Mouse (Mus musculus) midbrain, embryonic 15.5 days (tissue): ENCODE results near the gene Lipm. TPM values are rescaled to one million over a fixed set of nuclear protein-coding genes. Genes with fewer than 3 reads are reported as not detected.

Experiments used
- ATAC-seq: fragments of 200-750 bp; cut with Nextera tagmentation; replicated peaks from 2 replicates; pipeline ENCODE4 v1.8.0; 2017; ENCODE audit warnings: moderate TSS enrichment
- H3K27ac ChIP-seq: fragments of 300-500 bp; sonication (generic); 2 replicates; pipeline ENCODE4 v1.5.1; 2015; ENCODE audit warnings: mild to moderate bottlenecking, inconsistent platforms
- H3K27me3 ChIP-seq: fragments of 300-500 bp; sonication (generic); replicated peaks from 2 replicates; pipeline ENCODE4 v1.6.1; 2015; ENCODE audit warnings: inconsistent platforms
- H3K36me3 ChIP-seq: fragments of 300-500 bp; sonication (generic); replicated peaks from 2 replicates; pipeline ENCODE4 v1.6.1; 2015; ENCODE audit warnings: inconsistent platforms
- H3K4me1 ChIP-seq: fragments of 300-500 bp; sonication (generic); 2 replicates; pipeline ENCODE4 v1.6.1; 2015; ENCODE audit warnings: inconsistent platforms
- H3K4me2 ChIP-seq: fragments of 300-500 bp; sonication (generic); 2 replicates; pipeline ENCODE4 v1.6.1; 2015; ENCODE audit warnings: inconsistent platforms, mild to moderate bottlenecking, moderate library complexity
- H3K4me3 ChIP-seq: fragments of 300-500 bp; sonication (generic); 2 replicates; pipeline ENCODE4 v1.5.1; 2015; ENCODE audit warnings: mild to moderate bottlenecking, inconsistent platforms
- H3K9ac ChIP-seq: fragments of 300-500 bp; sonication (generic); 2 replicates; pipeline ENCODE4 v1.6.1; 2015; ENCODE audit warnings: mild to moderate bottlenecking, inconsistent platforms
- H3K9me3 ChIP-seq: fragments of 300-500 bp; sonication (generic); 2 replicates; pipeline ENCODE4 v1.6.1; 2016; ENCODE audit warnings: inconsistent platforms
- WGBS: fragments of 180-500 bp; shearing (Covaris S2); methylation state at CpG from one replicate; pipeline ENCODE4 v1.1.7; 2015; ENCODE audit warnings: mixed read lengths; 5-methylcytosine and 5-hydroxymethylcytosine counted together
- polyA plus RNA-seq: library from polyadenylated mRNA; unstranded; fragments of >200 nt; fragmentation: Nextera tagmentation; extraction: Ambion mirVana; gene quantifications from 2 replicates; pipeline ENCODE4 v1.2.1, GENCODE M21; 2015

Gene Lipm
- polyA plus RNA-seq, result not detected in 2 replicates

GRCm38 (mm10) chr19:34100633-34101032 is at the start of gene Lipm:
Lipm (plus strand) TSS chr19:34100933.
- no peaks in the 10 kb centered on the region for H3K27me3 ChIP-seq
- ATAC-seq, result no peak
- H3K36me3 ChIP-seq, result no peaks in the 10 kb centered on the region
- no peak within 1 kb of the TSS for H3K4me2 ChIP-seq
- no peak within 1 kb of the TSS for H3K4me3 ChIP-seq
- no peak within 1 kb of the TSS for H3K9ac ChIP-seq
- no peaks in the 10 kb centered on the region for H3K9me3 ChIP-seq
- H3K4me1 ChIP-seq, result no peaks in the 10 kb centered on the region
- WGBS, result 87% methylated on average over 4 of the region's 4 CpGs
- no peak within 1 kb of the TSS for H3K27ac ChIP-seq

GRCm38 (mm10) chr19:34051502-34051901 is 49.2 kb upstream of the Lipm start:
- no peak overlapping the region for H3K4me2 ChIP-seq
- ATAC-seq, result no peak
- no peak overlapping the region for H3K27ac ChIP-seq
- H3K9ac ChIP-seq, result no peak overlapping the region
- H3K36me3 ChIP-seq, result no peaks in the 10 kb centered on the region
- 77% methylated on average over 3 of the region's 3 CpGs for WGBS
- no peaks in the 10 kb centered on the region for H3K27me3 ChIP-seq
- no peaks in the 10 kb centered on the region for H3K9me3 ChIP-seq
- H3K4me1 ChIP-seq, result no peaks in the 10 kb centered on the region
- no peak overlapping the region for H3K4me3 ChIP-seq

- H3K9ac ChIP-seq, result no peak overlapping the region
- H3K27ac ChIP-seq, result no peak overlapping the region
- no peaks in the 10 kb centered on the region for H3K36me3 ChIP-seq
- ATAC-seq, result no peak
- H3K27me3 ChIP-seq, result no peaks in the 10 kb centered on the region
- no peak overlapping the region for H3K4me3 ChIP-seq
- H3K4me2 ChIP-seq, result no peak overlapping the region
- H3K9me3 ChIP-seq, result no peaks in the 10 kb centered on the region
- no peaks in the 10 kb centered on the region for H3K4me1 ChIP-seq
- WGBS, result 70% methylated on average over 1 of the region's 1 CpGs
Observed at GRCm38 (mm10) chr19:34063547-34063946, 37.2 kb upstream of the Lipm start.

- H3K4me1 ChIP-seq, result no peaks in the 10 kb centered on the region
- H3K9me3 ChIP-seq, result no peaks in the 10 kb centered on the region
- no peak overlapping the region for H3K4me3 ChIP-seq
- H3K27me3 ChIP-seq, result no peaks in the 10 kb centered on the region
- ATAC-seq, result no peak
- no peak overlapping the region for H3K27ac ChIP-seq
- 91% methylated on average over 4 of the region's 4 CpGs for WGBS
- H3K9ac ChIP-seq, result no peak overlapping the region
- no peaks in the 10 kb centered on the region for H3K36me3 ChIP-seq
- H3K4me2 ChIP-seq, result no peak overlapping the region
Observed at GRCm38 (mm10) chr19:34064059-34064458, 36.7 kb upstream of the Lipm start.

- Histone ChIP-seq H3K4me1 (no peaks in the 10 kb centered on the region), H3K36me3 (no peaks in the 10 kb centered on the region), H3K9ac (no peak within 1 kb of the TSS), H3K4me2 (no peak within 1 kb of the TSS), H3K27me3 (no peaks in the 10 kb centered on the region), H3K9me3 (no peaks in the 10 kb centered on the region), H3K27ac (no peak within 1 kb of the TSS), H3K4me3 (no peak within 1 kb of the TSS)
- ATAC-seq, result no peak
- 90% methylated on average over 9 of the region's 9 CpGs for WGBS
Observed at GRCm38 (mm10) chr19:34066779-34067472, 33.8 kb upstream of the Lipm start, which contains the start of gene Lipn. Lipn (plus strand) TSS chr19:34067358.

- no peak for ATAC-seq
- H3K4me2 ChIP-seq, result no peak overlapping the region
- no peaks in the 10 kb centered on the region for H3K9me3 ChIP-seq
- no peaks in the 10 kb centered on the region for H3K36me3 ChIP-seq
- no peaks in the 10 kb centered on the region for H3K27me3 ChIP-seq
- no peak overlapping the region for H3K27ac ChIP-seq
- no peaks in the 10 kb centered on the region for H3K4me1 ChIP-seq
- H3K4me3 ChIP-seq, result no peak overlapping the region
- H3K9ac ChIP-seq, result no peak overlapping the region
Observed at GRCm38 (mm10) chr19:34074239-34074638, 26.5 kb upstream of the Lipm start.

GRCm38 (mm10) chr19:34078130-34078529 is 22.6 kb upstream of the Lipm start:
- H3K27me3 ChIP-seq, result no peaks in the 10 kb centered on the region
- no peak overlapping the region for H3K4me3 ChIP-seq
- H3K9me3 ChIP-seq, result no peaks in the 10 kb centered on the region
- H3K27ac ChIP-seq, result no peak overlapping the region
- H3K36me3 ChIP-seq, result no peaks in the 10 kb centered on the region
- H3K4me2 ChIP-seq, result no peak overlapping the region
- WGBS, result 82% methylated on average over 2 of the region's 2 CpGs
- no peak for ATAC-seq
- no peak overlapping the region for H3K9ac ChIP-seq
- no peaks in the 10 kb centered on the region for H3K4me1 ChIP-seq

GRCm38 (mm10) chr19:34089011-34089680 is 11.6 kb upstream of the Lipm start:
- Histone ChIP-seq H3K4me2 (no peak overlapping the region), H3K27ac (no peak overlapping the region), H3K36me3 (no peaks in the 10 kb centered on the region), H3K9ac (no peak overlapping the region), H3K27me3 (no peaks in the 10 kb centered on the region), H3K4me1 (no peaks in the 10 kb centered on the region), H3K4me3 (no peak overlapping the region), H3K9me3 (no peaks in the 10 kb centered on the region)
- 86% methylated on average over 3 of the region's 3 CpGs for WGBS
- no peak for ATAC-seq

GRCm38 (mm10) chr19:34095381-34095780 is 5.4 kb upstream of the Lipm start:
- Histone ChIP-seq H3K27ac (no peak overlapping the region), H3K9me3 (no peaks in the 10 kb centered on the region), H3K36me3 (no peaks in the 10 kb centered on the region), H3K4me3 (no peak overlapping the region), H3K4me2 (no peak overlapping the region), H3K4me1 (no peaks in the 10 kb centered on the region), H3K9ac (no peak overlapping the region), H3K27me3 (no peaks in the 10 kb centered on the region)
- 82% methylated on average over 5 of the region's 5 CpGs for WGBS
- no peak for ATAC-seq

- WGBS, result 80% methylated on average over 1 of the region's 1 CpGs
- H3K9me3 ChIP-seq, result no peaks in the 10 kb centered on the region
- H3K27ac ChIP-seq, result no peak overlapping the region
- no peak overlapping the region for H3K4me3 ChIP-seq
- H3K4me2 ChIP-seq, result no peak overlapping the region
- H3K36me3 ChIP-seq, result no peaks in the 10 kb centered on the region
- H3K9ac ChIP-seq, result no peak overlapping the region
- no peaks in the 10 kb centered on the region for H3K4me1 ChIP-seq
- no peaks in the 10 kb centered on the region for H3K27me3 ChIP-seq
- ATAC-seq, result no peak
Observed at GRCm38 (mm10) chr19:34096228-34096627, 4.5 kb upstream of the Lipm start.

GRCm38 (mm10) chr19:34101888-34102287 is 1.2 kb downstream of the Lipm start:
- Histone ChIP-seq H3K27ac (no peak overlapping the region), H3K4me3 (no peak overlapping the region), H3K4me1 (no peaks in the 10 kb centered on the region), H3K36me3 (no peaks in the 10 kb centered on the region), H3K9ac (no peak overlapping the region), H3K4me2 (no peak overlapping the region), H3K27me3 (no peaks in the 10 kb centered on the region), H3K9me3 (no peaks in the 10 kb centered on the region)
- ATAC-seq, result no peak
- WGBS, result 92% methylated on average over 7 of the region's 7 CpGs

- Histone ChIP-seq H3K36me3 (no peaks in the 10 kb centered on the region), H3K27me3 (no peaks in the 10 kb centered on the region), H3K4me1 (no peaks in the 10 kb centered on the region), H3K4me2 (no peak overlapping the region), H3K9ac (no peak overlapping the region), H3K4me3 (no peak overlapping the region), H3K9me3 (no peaks in the 10 kb centered on the region), H3K27ac (no peak overlapping the region)
- no peak for ATAC-seq
- WGBS, result 90% methylated on average over 3 of the region's 3 CpGs
Observed at GRCm38 (mm10) chr19:34104841-34105240, 4.1 kb downstream of the Lipm start.

GRCm38 (mm10) chr19:34119102-34119501 is 18.4 kb downstream of the Lipm start:
- no peak for ATAC-seq
- WGBS, result 88% methylated on average over 1 of the region's 1 CpGs
- H3K27ac ChIP-seq, result no peak overlapping the region

More at GRCm38 (mm10) chr19:34119102-34119501, 18.4 kb downstream of the Lipm start:
- no peaks in the 10 kb centered on the region for H3K36me3 ChIP-seq
- H3K4me1 ChIP-seq, result no peaks in the 10 kb centered on the region
- H3K27me3 ChIP-seq, result no peaks in the 10 kb centered on the region
- H3K9me3 ChIP-seq, result no peaks in the 10 kb centered on the region
- no peak overlapping the region for H3K4me3 ChIP-seq
- no peak overlapping the region for H3K4me2 ChIP-seq
- no peak overlapping the region for H3K9ac ChIP-seq
